Mouse (Mus musculus): ENCODE results near the gene Gstt4.
A peak's percentile ranks its signal among the peaks of the same experiment; 100 is the strongest.
"Not testable (repeated sequence)": the region's sequence is repeated elsewhere in the genome, so short reads cannot be mapped to it uniquely, and the experiment has no call there.

Gene Gstt4

DNA sequence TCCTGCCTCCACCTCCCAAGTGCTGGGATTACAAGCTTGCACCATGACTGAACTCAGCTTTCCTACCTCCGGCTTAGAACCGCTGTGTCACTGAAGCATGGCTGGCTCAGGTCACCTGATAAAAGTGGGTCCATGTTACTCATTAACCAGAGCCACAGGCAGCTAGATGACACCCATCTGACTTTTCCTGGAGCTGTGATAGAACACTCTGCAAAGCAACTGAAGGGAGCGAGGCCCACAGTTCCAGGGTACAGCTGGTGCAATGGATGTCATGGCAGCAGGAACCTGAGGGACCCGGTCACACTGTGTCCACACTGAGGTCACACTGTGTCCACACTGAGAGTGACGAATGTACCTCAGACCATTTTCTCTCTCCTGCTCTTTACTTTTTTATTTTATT lies 32.5 kb downstream of the Gstt4 start:
- DNase-seq (ENCODE audit: low read depth, low spot score), result no peak

DNA sequence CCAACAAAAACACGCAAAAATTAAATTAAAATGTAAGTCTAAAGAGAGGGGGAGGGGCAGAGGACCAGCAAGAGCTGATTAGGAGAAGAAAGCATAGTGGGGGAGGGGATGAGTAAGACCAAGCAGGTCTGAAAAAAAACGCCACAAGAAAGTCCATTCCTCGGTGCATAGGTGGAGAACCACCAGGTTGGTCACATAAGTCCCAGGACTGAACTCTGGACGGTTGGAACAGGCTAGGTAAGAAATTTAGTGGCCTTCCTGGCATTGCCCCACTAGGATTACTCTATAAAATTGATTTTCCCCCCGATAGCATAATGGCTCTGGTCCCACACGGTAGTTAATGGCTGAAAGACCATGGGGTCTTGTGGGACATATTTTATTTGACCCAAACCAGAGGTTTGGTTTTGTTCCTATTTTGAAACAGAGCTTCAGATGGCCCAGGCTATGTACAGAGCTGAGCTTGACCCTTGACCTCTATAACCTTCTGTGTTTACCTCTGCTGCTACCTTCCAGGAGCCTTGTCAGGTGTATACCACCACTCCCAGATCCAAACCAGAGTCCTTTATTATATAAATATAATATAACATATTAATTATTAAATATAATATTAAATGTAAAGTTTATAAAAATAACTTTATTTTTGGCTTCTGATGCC lies 33.1 kb downstream of the Gstt4 start:
- DNase-seq (ENCODE audit: low read depth, low spot score), result no peak

DNA sequence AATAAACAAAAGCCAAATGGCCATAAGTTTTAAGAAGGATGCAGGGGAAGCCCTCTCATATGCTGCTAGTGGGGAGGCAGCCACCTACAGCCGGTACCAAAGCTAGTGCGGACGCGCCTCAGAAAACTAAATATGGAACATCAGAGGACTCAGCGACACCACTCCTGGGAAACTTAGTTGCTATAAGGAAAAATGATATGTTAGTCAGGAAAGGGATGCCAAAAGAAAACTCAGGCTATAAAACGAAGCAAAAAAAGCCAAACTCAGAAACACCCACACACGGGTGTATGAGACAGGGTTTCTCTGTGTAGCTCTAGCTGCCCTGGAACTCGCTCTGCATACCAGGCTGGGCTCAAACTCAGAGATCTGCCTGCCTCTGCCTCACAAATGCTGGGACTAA lies 34.1 kb downstream of the Gstt4 start:
- peak; percentile 70 for DNase-seq (ENCODE audit: low read depth, low spot score)

DNA sequence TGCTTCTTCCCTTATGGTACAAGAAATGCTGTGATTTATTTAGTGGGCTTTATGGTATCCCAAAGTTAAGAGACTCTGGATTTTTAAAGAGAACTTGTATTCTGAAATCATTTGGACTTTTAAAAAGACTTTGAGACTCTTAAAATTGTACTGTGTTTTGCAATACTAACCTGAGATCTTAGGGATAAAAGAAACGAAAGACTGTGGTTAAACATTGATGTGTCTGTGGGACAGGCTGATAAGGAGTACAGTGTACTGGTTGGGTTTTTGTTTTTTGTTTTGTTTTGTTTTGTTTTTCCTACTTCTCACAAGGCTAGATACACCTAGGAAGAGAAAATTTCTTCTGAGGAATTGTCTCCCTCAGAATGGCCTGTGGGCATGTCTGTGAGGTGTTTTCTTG lies 36.9 kb downstream of the Gstt4 start:
- no peak for DNase-seq (ENCODE audit: low read depth, low spot score)

DNA sequence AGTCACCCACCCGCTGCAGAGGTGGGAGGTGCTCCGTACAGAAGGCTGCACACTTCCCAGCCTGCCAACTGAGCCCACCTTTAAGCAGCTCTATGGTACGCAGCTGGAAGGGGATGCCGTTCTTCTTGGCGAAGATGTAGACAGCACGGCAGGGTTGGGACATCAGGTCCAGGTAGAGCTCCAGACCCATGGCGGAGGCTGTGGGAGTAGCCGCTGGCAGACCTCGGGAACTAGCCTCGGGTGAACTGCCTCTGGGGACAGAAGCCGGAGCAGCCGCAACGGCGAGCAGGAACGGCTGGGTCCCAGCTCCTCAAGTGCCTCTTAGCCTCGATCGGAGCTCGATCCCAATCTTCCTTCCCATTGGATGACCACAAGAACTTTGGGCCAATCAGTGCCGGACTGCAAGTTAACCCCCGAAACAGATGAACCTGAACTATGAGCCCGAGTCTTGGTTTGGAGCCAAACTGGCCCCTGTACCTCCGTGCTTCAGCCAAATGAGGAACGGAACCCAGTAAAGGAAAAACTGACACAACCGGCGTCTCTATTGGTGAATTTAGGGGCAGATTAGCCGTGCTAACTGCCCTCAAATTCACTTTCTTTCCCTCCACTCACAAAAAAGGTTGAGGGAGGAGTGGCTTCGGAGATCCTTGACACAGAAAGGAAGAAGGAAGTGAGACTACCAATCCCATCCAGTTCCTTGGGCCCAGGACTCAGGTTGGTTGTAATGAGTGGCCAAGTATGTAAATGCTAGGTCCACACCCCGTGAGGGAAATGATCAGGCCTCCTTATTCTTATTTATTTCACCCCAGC lies 41.4 kb downstream of the Gstt4 start, which contains the start of the genes Gm20441 and Gstt3:
Gene Gm20441, minus strand, starts transcription at position 186 of the 810 bp plus-strand sequence.
Gene Gstt3, minus strand, starts transcription at position 646 of the 810 bp plus-strand sequence.
- DNase-seq (ENCODE audit: low read depth, low spot score), result peak; percentile 42

DNA sequence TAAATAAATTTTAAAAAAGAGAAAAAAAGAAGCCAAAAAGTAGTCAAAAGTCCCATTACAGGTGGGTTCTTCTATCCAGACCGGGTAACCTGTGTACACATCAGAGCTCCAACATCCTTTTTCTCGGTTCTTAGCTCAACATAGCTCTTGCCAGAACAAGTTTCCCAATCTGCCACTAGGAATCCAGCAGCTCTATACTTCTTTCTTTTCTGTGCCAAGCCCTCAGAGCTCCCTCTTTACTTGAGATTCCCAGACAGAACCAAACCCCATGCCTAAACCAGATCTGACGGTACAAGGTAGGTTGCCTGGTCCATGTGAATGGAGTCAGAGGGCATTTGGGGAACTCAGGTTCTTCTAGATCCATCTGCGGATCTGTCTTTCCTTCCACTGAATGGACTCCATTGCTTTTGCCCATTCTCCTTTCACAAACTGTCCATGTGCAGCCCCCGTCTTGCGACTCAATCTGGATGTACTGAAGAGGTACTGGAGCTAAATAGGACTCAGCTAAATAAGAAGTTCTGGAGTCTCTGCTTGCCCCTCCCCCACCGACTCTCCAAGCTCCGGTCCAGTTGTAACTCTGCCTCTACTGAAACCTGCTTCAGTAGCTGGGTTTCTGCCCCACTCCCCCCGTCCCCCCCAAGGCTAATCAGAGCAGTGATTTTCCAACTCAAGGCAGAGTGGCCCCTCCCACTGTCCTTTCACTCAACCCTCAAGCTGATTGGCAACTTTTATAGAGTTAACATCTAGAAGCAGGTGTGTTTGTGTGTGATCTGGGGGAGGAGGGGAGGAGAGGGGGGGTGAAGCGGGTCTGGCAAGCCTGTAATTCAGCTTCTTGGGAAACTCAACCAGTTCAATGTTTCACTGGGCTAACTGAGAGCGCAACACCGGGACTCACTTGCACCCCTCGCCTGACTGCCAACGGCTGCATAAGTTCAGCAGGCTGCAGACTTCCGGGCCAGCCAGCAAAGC lies 42.9 kb downstream of the Gstt4 start:
- DNase-seq (ENCODE audit: low read depth, low spot score), result no peak

DNA sequence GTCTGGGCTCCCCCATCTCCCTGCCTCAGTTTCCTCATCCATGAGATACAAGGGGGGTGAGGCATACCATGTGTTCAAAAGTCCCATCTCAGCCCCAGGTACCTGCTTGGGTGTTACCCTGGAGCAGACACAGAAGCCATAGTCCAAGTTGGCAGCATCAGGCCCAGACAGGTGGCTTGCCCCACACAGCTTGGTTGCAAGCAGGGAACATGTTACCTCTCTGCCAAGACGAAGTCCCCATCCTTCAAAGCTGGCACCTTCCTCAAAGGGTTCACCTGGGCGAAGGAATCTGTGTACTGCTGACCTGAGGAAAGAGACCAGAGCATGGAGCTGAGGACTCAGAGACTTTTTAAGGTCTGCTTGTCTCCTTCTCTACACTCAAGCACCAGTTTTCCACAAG lies 44.5 kb downstream of the Gstt4 start:
- DNase-seq (ENCODE audit: low read depth, low spot score), result peak; percentile 79

DNA sequence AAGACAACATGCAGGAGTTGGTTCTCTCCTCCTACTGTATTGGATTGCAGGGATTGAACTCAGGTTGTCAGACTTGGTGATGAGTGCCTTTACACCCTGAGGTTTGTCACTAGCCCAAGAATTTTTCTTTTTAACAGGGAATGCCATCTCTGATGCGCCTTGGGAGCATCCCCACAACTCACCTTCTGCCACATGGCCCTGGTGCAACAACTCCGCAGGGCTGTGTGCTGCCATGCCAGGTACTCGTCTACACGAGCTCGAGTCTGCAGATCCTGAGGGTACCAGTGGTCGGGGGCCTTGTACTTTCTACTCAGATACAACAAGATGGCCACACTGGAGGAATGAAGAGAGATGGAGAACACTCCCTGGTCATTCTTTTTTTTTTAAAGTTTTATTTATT lies 45.8 kb downstream of the Gstt4 start:
- DNase-seq (ENCODE audit: low read depth, low spot score), result no peak

DNA sequence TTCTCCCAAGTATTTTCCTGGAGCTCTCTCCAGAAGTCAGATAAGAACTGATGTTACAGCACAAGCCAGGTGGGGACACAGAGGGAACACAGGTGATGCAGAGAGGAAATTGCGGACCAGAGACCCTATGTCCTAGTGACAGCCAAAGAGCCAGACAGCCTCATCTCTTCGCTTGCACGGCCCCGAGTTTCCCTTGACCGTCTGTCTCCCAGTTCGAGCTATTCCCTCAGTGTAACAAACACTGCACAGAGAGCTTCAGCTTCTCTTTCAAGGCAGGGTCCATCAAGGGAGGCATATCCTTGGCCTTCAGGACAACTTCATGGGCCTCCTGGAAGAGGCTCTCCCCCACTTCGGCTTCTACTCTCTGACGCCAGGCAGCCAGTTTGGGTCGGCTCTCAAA lies 47.8 kb downstream of the Gstt4 start:
- DNase-seq (ENCODE audit: low read depth, low spot score), result no peak

DNA sequence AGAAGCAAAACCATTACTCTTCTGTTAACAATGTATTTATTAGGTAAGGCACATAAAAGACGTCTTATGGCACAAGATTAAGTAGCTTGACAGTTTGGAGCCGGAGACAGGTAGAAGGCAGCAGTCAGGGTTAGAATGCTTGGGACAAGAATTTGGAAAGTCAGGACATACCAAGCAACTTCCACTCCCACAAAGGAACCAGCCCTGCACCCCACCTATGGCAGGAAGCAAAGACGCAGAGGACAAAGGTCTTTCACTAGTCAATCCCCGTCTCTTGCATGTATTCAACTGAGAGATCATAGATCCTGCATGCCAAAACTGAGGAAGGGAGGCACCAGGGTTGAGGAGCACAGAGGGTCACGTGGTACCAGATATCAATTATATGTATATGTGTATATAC lies 48.2 kb downstream of the Gstt4 start:
- no peak for DNase-seq (ENCODE audit: low read depth, low spot score)

DNA sequence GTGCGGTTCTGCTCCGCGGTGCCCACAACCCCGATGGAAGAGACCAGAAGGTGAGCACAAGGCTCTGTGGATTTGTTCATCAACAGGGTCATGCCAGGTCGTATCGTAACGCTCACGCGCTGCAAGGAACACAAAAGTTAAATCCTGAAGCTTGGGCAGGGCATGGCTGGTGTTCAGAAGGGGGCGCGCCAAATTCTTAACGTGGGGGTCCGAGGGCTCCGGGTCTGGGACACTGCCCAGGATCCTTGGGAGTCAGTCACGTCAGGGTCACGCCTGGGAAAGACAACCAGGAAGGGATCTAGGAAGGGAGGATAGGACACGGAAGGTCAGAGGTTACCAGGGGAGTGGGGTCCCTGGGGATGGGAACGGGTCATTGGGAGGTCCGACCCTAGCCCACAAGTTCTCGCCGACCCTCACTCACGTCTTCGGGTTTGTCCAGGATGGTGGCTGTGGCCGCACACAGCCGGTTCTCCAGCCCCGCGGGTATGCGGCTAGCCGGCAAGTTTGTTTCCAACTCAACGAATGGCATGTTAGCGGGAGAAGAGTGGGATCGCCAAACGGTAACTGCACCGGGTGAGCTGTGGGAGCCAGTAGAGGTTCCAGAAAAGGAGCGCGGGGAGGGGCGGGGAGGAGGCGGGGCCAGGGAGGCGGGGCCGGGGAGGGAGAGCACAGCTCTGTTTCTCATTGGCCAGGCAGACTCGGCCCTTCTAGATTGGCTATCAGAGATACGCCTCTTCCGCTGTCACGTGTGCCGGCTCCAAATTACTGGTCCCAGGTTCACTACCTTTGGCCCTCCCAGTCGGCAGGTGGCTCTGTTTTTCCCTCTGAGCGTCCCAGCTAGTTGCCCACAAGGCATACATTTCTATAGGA lies 49.3 kb downstream of the Gstt4 start, which contains the start of gene Ddt:
Gene Ddt, minus strand, starts transcription at position 620 of the 870 bp plus-strand sequence.
- peak; percentile 99 for DNase-seq (ENCODE audit: low read depth, low spot score)

DNA sequence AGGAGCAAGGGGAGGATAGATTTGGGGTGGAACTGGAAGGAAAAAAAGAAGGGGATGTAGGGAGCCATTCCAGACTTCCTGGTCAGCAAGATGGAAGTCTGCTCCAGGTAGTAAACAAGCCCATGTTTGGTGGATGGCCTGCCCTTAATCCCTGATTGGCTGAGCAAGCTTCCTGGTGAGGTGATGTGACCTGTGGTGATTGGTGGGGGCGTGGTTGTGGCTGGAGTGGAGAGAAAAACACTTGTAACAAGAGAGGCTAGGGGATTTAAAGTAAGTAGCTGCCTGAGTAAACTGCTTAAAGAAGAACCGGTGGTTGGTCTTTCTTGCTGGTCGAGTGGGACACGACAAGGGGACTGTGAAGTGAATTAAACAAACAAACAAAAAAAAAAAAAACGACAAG lies 54.6 kb downstream of the Gstt4 start:
- not testable (repeated sequence) for DNase-seq (ENCODE audit: low read depth, low spot score)

DNA sequence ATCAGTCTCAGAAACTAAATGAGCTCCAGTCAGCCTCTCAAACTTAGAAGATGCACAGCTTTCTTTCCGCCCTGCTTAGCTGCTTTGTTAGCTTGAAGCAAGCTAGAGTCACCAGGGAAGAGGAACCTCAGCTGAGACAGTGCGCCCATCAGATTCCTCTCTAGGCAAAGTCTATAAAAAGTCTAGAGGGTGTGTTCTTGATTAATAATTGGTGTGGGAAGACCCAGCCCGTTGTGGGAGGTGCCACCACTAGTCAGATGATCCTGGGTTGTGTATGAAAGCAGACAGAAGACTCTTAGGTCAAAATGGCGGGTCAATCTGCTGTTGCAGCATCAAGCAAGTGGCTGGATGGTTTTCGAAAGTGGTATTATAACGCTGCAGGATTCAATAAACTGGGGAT lies 55.5 kb downstream of the Gstt4 start:
- DNase-seq (ENCODE audit: low read depth, low spot score), result no peak
